Mouse (Mus musculus) cerebellum, postnatal 4 days (tissue): Measurements from ENCODE around the gene Wdr18.

ENCODE experiments used
- DNase-seq, 2 experiments: peaks; one replicate each; pipeline ENCODE4 v3.0.0; 2022; ENCODE audit warnings: low spot score in 2 of 2, mixed read lengths in 1 of 2

The Wdr18 gene

DNA sequence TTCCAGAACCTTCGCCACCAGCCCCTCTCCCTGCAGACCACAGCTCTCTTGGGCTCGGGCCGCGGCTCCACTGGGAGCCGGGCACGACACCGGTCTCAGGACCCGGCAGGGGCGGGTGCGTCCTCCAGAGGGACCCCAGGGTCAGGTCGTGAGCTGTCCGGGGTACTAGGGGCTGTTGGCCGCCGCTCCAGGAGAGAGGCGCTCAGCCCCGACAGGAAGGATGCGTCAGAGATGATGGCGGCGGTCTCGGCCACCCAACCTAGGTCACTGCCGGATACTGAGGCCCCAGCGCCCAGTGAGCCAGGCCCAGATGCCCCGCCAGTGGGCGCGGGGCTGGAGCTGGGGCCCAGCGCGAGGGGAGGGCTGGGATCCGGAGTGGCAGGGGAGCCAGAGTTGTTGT, 17.4 kb downstream of the Wdr18 start:
- no peak for DNase-seq

DNA sequence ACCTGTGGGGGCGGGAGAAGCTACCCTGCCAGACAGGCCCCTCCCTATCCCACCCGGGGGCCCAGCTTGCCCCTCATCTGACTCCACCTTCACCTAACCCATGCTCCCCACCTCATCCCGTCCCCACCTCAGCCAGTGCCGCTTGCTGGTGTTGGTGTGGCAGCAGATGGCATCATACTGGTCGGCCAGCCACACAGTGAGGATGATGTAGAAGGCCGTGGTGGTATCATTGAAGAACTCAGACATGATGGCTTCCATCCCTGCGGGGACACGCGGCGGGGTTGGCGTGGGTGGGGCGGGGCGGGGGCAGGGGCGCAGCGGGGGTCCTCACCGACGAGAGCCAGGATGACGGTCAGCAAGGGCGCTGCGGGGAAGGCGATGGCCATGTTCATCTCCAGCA, 18.1 kb downstream of the Wdr18 start:
- no peak for DNase-seq

DNA sequence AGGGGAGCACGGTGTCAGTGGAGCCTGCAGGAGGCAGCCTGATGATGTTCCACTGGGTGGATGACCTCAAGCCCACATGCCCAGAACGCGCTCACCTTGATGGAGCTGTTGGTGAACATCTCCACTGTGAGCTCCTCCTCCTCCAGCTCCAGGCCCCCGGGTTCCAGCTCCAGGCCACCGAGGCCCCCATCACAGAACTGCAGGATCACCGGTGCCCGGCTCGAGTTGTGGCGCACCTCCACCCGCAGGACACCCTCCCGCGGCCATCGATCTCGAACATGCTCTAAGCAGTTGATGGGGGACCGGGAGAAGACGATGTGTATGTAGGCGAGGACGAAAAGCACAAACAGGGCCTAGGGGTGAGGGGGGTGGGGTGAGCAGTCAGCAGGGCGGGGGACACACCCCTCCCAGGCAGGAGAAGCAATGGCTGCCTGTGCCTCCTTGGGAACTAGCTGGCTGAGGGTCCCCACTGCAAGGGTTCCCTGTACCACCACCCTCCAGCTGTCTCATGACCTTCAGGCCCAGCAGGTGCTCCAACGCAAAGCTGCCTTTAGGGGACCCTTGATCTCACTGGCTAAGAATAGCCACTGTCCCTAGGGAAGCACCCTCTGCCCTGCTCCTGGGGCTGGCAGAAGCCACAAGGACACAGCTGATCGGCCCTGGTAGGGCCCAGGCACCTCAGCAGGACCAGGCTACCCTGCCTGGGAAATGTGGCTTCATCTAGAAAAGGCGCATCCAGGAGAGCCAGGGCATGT, 19.6 kb downstream of the Wdr18 start:
- DNase-seq: no peak

GRCm38 (mm10) chr10:79983205-79983604, 23.3 kb downstream of the Wdr18 start:
- no peak for DNase-seq

GRCm38 (mm10) chr10:79983670-79984069, 23.7 kb downstream of the Wdr18 start:
- DNase-seq: peak in 1 of 2 experiments; percentile 76

- peak in 1 of 2 experiments; percentile 81 for DNase-seq
Observed at GRCm38 (mm10) chr10:79984195-79984816, 24.4 kb downstream of the Wdr18 start, which contains the start of gene Tmem259. TSS of gene Tmem259 (minus strand) at chr10:79984330.

- DNase-seq: peak; percentile 60 to 88
Observed at GRCm38 (mm10) chr10:79984871-79985270, 24.9 kb downstream of the Wdr18 start.

- no peak for DNase-seq
Observed at GRCm38 (mm10) chr10:79985334-79986231, 25.6 kb downstream of the Wdr18 start.

GRCm38 (mm10) chr10:79986232-79986878, 26.4 kb downstream of the Wdr18 start:
- DNase-seq: no peak

DNA sequence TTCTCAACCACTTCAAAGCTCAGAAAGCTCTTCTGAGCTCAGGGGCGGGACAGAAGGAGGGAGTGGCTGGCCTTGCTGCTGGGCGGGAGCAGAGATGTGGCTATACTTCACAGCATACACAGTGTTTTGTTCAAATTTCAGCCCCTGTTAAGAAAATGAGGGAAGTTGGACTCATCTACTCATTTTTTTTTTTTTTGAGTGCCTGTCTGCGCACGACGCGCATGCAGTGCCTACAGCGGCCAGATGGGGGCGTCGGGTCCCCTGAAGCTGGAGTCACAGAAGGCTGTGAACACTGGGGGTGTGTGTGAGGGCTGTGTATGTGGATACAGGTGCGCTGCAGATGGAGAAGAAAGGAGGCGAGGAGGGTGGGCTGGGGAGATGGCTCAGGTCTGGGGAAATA, 27.0 kb downstream of the Wdr18 start:
- peak; percentile 76 to 94 for DNase-seq

DNA sequence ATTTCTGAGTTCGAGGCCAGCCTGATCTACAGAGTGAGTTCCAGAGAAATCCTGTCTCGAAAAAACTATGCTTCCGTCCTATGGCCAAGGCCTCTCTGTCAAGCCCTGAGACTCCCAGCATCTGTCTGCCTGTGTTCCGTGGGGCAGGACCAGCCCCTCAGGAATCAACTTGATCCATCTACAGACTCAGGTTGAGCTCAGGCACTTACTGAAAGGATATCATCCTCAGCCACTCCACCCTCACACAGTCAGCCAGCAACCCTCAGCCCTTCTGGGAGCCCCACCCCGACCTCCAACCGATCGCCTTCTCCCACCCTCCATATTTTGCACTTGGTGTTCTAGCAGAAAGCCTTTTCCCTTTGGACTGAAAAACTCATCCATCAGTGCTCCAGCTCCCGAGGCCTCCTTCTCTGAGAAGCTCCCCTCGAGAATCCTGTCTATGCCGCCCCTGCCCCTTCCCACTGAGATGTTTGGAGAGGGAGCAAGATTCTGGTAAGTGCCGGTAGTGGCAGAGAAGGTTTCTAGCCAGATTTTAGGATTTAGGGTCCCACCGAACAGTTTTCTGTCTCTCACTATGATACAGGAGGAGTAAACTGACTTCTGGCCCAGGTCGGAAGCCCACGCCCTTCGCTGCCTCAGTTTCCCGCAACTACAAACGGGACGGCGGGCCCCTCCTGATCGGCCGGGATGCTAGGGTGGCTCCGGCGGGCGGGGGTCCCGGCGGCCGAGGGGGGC, 28.0 kb downstream of the Wdr18 start:
- no peak for DNase-seq

- no peak for DNase-seq
Observed at GRCm38 (mm10) chr10:79988506-79989271, 28.7 kb downstream of the Wdr18 start, which contains the start of gene Cnn2. TSS of gene Cnn2 (plus strand) at chr10:79988584.

DNA sequence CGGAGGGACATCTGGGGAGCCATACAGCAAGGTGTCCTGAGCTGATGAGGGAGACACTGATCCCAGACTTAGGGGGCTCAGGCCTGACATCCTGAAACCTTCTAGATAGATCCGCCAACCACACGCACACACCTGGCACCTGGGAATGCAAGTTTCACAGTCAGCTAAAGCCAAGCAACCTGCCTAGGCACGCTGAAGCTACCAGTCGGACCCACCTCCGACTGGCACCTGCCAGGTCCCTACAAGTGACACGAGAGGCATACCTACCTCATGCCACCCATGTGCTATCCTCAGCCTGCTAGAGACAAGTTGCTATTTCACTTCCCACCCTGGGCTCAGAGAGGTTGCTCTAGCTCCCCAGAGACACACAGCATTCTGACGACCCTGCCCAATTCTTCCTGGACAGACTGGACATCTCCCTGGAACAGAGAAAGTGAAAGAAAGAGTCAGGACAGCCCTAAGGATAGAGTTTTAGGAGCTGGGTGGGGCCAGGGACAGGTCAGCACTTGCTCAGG, 29.4 kb downstream of the Wdr18 start:
- no peak for DNase-seq

- DNase-seq: no peak
Observed at GRCm38 (mm10) chr10:79989870-79990269, 29.9 kb downstream of the Wdr18 start.

- DNase-seq: no peak
Observed at GRCm38 (mm10) chr10:79991099-79991498, 31.1 kb downstream of the Wdr18 start.

- DNase-seq: no peak
Observed at GRCm38 (mm10) chr10:79991548-79991947, 31.6 kb downstream of the Wdr18 start.

DNA sequence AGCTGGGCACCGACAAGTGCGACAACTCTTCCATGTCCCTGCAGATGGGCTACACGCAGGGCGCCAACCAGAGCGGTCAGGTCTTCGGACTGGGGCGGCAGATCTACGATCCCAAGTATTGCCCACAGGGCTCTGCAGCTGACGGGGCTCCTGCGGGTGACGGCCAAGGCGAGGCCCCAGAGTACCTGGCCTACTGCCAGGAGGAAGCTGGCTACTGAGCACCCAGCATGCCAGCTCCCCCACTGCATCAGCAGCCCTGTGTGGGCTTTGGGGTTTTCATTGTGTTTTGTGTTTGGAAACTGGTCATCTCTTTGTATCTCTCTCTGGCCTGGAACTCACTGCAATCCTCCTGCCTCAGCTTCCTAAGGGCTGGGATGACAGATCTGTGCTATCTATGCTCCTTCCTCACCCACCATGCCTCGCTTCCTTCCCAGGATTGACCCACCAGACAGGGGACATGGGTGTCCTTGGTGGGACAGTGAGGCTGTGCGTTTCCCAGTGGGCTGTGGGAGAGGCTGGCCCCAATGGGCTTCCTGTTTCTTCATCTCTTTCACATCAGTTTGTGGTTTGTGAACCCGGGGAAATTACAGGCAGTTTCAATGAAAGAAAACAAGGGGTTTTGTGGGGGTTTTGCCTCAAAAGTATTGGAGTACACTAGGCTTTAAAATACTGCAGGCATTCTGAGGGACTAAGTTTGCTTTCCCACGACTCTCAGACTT, 34.6 kb downstream of the Wdr18 start:
- no peak for DNase-seq

DNA sequence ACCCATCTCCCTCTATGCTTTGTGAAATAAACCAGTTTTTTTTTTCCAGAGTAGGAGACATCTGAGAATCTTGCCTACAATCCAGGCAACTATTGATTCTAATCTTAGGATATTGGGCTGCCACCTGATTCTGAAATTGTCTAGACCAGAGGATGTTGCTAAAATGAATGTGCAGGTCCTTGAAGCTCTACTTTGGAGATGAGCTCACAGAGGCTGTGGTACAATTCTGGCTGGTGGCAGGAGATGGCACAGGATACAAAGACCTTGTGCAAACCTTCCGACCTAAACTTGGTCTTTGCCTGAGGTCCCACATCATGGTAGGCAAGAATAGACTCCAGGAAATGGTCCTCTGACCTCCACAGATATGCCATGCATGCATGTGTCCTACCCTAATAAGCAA, 35.7 kb downstream of the Wdr18 start:
- DNase-seq: no peak
